Mouse (Mus musculus) lung, adult 2 months (tissue): ENCODE results near the gene Acyp2.

Source experiments
- CTCF ChIP-seq: fragments of 200-500 bp; IDR thresholded peaks from 2 replicates; pipeline ENCODE4 v1.5.1; 2011; ENCODE audit warnings: mild to moderate bottlenecking, low read length, control low read depth; ENCODE audit not compliant: insufficient read depth
- POLR2A ChIP-seq: fragments of 200-500 bp; IDR thresholded peaks from 2 replicates; pipeline ENCODE4 v1.6.1; 2011; ENCODE audit warnings: low read depth, mild to moderate bottlenecking, control low read depth, low read length, borderline replicate concordance; ENCODE audit errors: extremely low read depth

DNA sequence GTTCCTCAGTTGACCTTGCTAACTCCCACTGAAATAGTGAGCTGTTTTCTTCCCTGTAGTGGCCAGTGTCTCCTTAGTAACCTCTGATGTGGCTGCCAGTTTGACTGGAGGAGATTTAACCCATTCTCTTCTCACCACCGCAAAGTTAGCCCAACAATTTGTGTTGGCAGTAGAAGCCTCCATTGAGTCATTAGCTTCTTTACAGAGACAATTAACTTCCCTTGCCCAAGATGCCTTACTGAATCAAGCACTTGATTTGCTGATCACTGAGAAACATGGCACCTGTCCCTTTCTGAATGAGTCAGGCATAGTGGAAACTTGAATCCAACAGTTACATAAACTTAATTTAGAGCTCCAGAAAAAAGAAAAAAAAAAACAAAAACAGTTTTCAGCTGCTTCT is 40.0 kb upstream of the Acyp2 start:
- TF ChIP-seq POLR2A (no peak), CTCF (no peak)
